26 mouse cellular contexts compared by ENCODE assay signal in genomic region chr12:88737081-88737480, GRCm38 (mm10). TPM values are rescaled to one million over a fixed set of nuclear protein-coding genes. Genes with fewer than 3 reads are reported as not detected.
DNase-seq lines count a peak whose midpoint lies in the region; ATAC-seq lines count a peak whose summit lies in the region.
"Had no signal": no experiment of that assay in that cellular context is flagged by ENCODE, and none has a peak within 500 bp of the region (broad histone marks: within the 10 kb centered on the region; RNA-seq: fewer than 3 reads in every experiment).

No protein-coding gene starts in this region.

- ATAC-seq in frontal cortex, adult (ENCODE audit: low TSS enrichment): peak; percentile 53; the same call in 1 of the 2 replicates
- ATAC-seq: hindbrain, postnatal 0 days; intestine, embryonic 15.5 days; liver, embryonic 12.5 days; liver, postnatal 0 days; Patski had no signal

- no peak for DNase-seq in frontal cortex, postnatal 10 days (ENCODE audit: low spot score in 2 of 2)
- DNase-seq in layer of hippocampus, adult 9-11 months: peak; percentile 44
- no peak for DNase-seq in layer of hippocampus, postnatal 10 days (ENCODE audit: low spot score in 2 of 2)
- peak; percentile 53 to 55 for DNase-seq in right cerebral cortex, adult 2 months (ENCODE audit: low spot score in 2 of 2)
- DNase-seq in right cerebral cortex, postnatal 14 days: no peak
- peak; percentile 79 for DNase-seq in telencephalon, adult 2 months (ENCODE audit: low read depth, low spot score)
- no peak for DNase-seq in spleen, postnatal 4 days (ENCODE audit: low spot score in 2 of 2)
- DNase-seq: adrenal gland, postnatal 10 days; cerebellum, adult 11-12 months; cerebellum, adult 9-11 months; embryo, embryonic 11 days; gastrocnemius, postnatal 14 days; heart, postnatal 36 days; kidney, adult 9 months; kidney, postnatal 10 days; liver, postnatal 0 days; lung, postnatal 36 days; thymus, adult 18-20 months; thymus, postnatal 25 days had no signal

RNA-seq across cellular contexts. Expression of gene Nrxn3, which starts 14.4 kb away (rescaled TPM):
- 100 to 1,000 TPM; 153 to 168 TPM for total RNA-seq in layer of hippocampus, postnatal 10 days (2021)
- total RNA-seq: granulocyte monocyte progenitor cell, adult 5-6 weeks; MEL had no signal

Comparison
In these comparisons a context has a peak if more than half of its experiments do, and no peak if none do; other contexts are left out.
1. DNase-seq: peak in layer of hippocampus, adult 9-11 months (single experiment), right cerebral cortex, adult 2 months (2 of 2) and telencephalon, adult 2 months (single experiment); none in frontal cortex, postnatal 10 days (0 of 2), layer of hippocampus, postnatal 10 days (0 of 2), right cerebral cortex, postnatal 14 days (single experiment) and spleen, postnatal 4 days (0 of 2).